Mouse (Mus musculus) testis, adult 2 months (tissue): ENCODE results near the gene Cnot4. TPM values are rescaled to one million over a fixed set of nuclear protein-coding genes. Genes with fewer than 3 reads are reported as not detected.

ENCODE experiments used
- H3K27ac ChIP-seq: fragments of 200-500 bp; 2 replicates; pipeline ENCODE4 v1.5.1; 2012; ENCODE audit warnings: low read depth, low read length; ENCODE audit not compliant: control insufficient read depth, insufficient read depth
- H3K27me3 ChIP-seq: fragments of 200-500 bp; 2 replicates; pipeline ENCODE4 v1.6.1; 2012; ENCODE audit warnings: mild to moderate bottlenecking, low read length, moderate library complexity; ENCODE audit not compliant: control insufficient read depth, insufficient read depth
- H3K36me3 ChIP-seq: fragments of 200-500 bp; 2 replicates; pipeline ENCODE4 v1.6.1; 2012; ENCODE audit warnings: mild to moderate bottlenecking, low read length; ENCODE audit not compliant: control insufficient read depth, insufficient read depth
- H3K4me1 ChIP-seq: fragments of 200-500 bp; 2 replicates; pipeline ENCODE4 v1.6.1; 2012; ENCODE audit warnings: low read length; ENCODE audit not compliant: control insufficient read depth, insufficient read depth
- H3K4me3 ChIP-seq: fragments of 200-500 bp; 2 replicates; pipeline ENCODE4 v1.5.1; 2012; ENCODE audit warnings: low read depth, mild to moderate bottlenecking, low read length, moderate library complexity, mixed read lengths; ENCODE audit not compliant: control insufficient read depth
- CTCF ChIP-seq: fragments of 200-500 bp; IDR thresholded peaks from 2 replicates; pipeline ENCODE4 v1.5.1; 2012; ENCODE audit warnings: low read depth, mild to moderate bottlenecking, inconsistent platforms, low read length, moderate library complexity; ENCODE audit not compliant: control insufficient read depth, insufficient read depth, insufficient replicate concordance
- POLR2A ChIP-seq: fragments of 200-500 bp; IDR thresholded peaks from 2 replicates; pipeline ENCODE4 v1.6.1; 2012; ENCODE audit warnings: low read depth, mild to moderate bottlenecking, inconsistent platforms, low read length, moderate library complexity; ENCODE audit not compliant: control insufficient read depth
- polyA plus RNA-seq: library from polyadenylated mRNA; depleted of rRNA; stranded (reverse); fragments of >200 nt; gene quantifications from 2 replicates; pipeline ENCODE4 v1.2.3, GENCODE M21; 2012

Cnot4 gene
- polyA plus RNA-seq, 1 experiment = 60.8 TPM

- Histone ChIP-seq H3K4me3 (no peak overlapping the region), H3K27ac (no peak overlapping the region), H3K4me1 (no peaks in the 10 kb centered on the region), H3K27me3 (no peaks in the 10 kb centered on the region), H3K36me3 (no peaks in the 10 kb centered on the region)
- TF ChIP-seq CTCF = no peak
- TF ChIP-seq POLR2A = no peak
These were observed 11.0 kb downstream of the Cnot4 start for GRCm38 (mm10) chr6:35122488-35122887.

GRCm38 (mm10) chr6:35121925-35122324, 11.6 kb downstream of the Cnot4 start:
- no peak for TF ChIP-seq POLR2A
- no peak for TF ChIP-seq CTCF
- H3K27ac ChIP-seq = no peak overlapping the region
- no peaks in the 10 kb centered on the region for H3K27me3 ChIP-seq
- no peaks in the 10 kb centered on the region for H3K4me1 ChIP-seq
- H3K4me3 ChIP-seq = no peak overlapping the region
- no peaks in the 10 kb centered on the region for H3K36me3 ChIP-seq

DNA sequence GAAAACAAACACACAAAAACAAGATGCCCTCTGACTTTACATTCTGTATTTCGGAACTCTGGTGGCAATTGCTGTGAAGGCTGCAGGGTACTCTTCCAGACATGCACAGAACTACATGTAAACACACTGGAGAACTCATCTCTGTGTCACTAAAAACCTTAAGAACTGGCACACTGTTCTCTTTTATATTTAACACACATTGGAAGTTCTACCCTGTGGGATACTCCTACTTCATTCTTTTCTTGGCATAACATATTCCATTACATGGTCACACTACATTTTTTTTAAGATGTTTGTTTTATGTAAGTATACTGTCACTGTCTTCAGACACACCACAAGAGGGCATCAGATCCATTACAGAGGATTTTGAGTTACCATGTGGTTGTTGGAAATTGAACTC, 31.1 kb downstream of the Cnot4 start:
- Histone ChIP-seq H3K27me3 (no peaks in the 10 kb centered on the region), H3K36me3 (no peaks in the 10 kb centered on the region), H3K27ac (no peak overlapping the region), H3K4me3 (no peak overlapping the region), H3K4me1 (no peaks in the 10 kb centered on the region)
- TF ChIP-seq POLR2A (no peak), CTCF (no peak)

DNA sequence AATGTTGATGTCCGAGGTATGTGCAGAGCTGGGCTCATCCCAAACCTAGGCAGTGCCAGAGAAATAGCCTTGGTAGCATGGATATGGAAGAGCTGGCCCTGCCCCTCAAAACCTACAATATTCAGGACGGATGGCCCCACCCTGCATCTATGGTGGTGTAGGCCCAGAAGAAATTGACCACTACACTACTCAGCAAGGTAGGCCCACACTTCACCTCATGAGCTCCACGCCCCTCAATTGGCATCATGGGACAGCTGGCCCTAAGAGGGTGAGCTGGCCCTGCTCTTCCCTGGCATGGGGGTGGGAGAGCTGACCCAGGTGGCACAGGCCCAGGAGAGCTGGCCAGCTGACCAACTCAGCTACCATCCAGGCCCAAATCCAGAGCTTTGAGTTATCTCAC, 48.6 kb downstream of the Cnot4 start:
- H3K36me3 ChIP-seq = peaks cover 1% of the 10 kb centered on the region; the same call in 1 of the 2 replicates
- no peaks in the 10 kb centered on the region for H3K27me3 ChIP-seq
- TF ChIP-seq CTCF = no peak
- no peak for TF ChIP-seq POLR2A
- no peak overlapping the region for H3K4me3 ChIP-seq
- no peak overlapping the region for H3K27ac ChIP-seq
- no peaks in the 10 kb centered on the region for H3K4me1 ChIP-seq

- Histone ChIP-seq H3K27ac (no peak overlapping the region), H3K4me1 (no peaks in the 10 kb centered on the region), H3K4me3 (no peak overlapping the region), H3K36me3 (peaks cover 1% of the 10 kb centered on the region), H3K27me3 (no peaks in the 10 kb centered on the region)
- TF ChIP-seq CTCF (no peak), POLR2A (no peak)
These were observed 58.4 kb downstream of the Cnot4 start for GRCm38 (mm10) chr6:35075148-35075547.

DNA sequence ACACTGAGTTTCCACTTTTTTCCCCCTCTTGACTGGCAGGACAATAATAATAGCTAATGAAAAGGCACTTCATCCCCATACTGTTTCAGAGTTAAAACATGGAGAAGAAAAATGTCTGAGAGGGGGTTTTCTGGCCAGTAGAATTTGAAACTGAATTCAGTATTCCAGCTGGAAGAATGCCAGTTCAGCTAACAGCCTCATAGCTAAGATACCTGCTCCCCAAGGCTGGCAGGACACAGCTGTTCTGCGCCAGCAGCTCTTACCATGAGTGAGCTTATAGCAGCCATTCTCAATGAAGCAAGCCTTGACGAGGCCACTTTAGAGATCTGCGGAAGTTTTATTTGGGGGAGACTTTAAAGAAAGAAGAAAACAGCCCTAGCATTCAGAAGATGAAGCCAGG, 62.3 kb downstream of the Cnot4 start:
- TF ChIP-seq POLR2A = no peak
- TF ChIP-seq CTCF = no peak
- H3K27ac ChIP-seq = no peak overlapping the region
- H3K27me3 ChIP-seq = no peaks in the 10 kb centered on the region
- no peak overlapping the region for H3K4me3 ChIP-seq
- no peaks in the 10 kb centered on the region for H3K4me1 ChIP-seq
- H3K36me3 ChIP-seq = peaks cover 1% of the 10 kb centered on the region; the same call in 1 of the 2 replicates

GRCm38 (mm10) chr6:35062446-35062845, 71.1 kb downstream of the Cnot4 start:
- H3K36me3 ChIP-seq = no peaks in the 10 kb centered on the region; the same call in 1 of the 2 replicates
- TF ChIP-seq POLR2A (no peak), CTCF (no peak)
- H3K27me3 ChIP-seq = no peaks in the 10 kb centered on the region
- no peak overlapping the region for H3K4me3 ChIP-seq
- H3K4me1 ChIP-seq = no peaks in the 10 kb centered on the region
- H3K27ac ChIP-seq = no peak overlapping the region

GRCm38 (mm10) chr6:35043127-35043526, 90.4 kb downstream of the Cnot4 start:
- Histone ChIP-seq H3K27me3 (no peaks in the 10 kb centered on the region), H3K4me1 (no peaks in the 10 kb centered on the region), H3K27ac (no peak overlapping the region), H3K36me3 (no peaks in the 10 kb centered on the region), H3K4me3 (no peak overlapping the region)
- TF ChIP-seq POLR2A (no peak), CTCF (no peak)
